Mouse (Mus musculus): Measurements from ENCODE around the gene Ipcef1. TPM values are rescaled to one million over a fixed set of nuclear protein-coding genes. Genes with fewer than 3 reads are reported as not detected.

Ipcef1 gene
- polyA plus RNA-seq, 1 experiment from 2014 or later: 0.48 TPM

- H3K27me3 ChIP-seq (ENCODE audit: low read depth, poor library complexity, severe bottlenecking): no peaks in the 10 kb centered on the region
- H3K4me3 ChIP-seq: no peak overlapping the region
- no peak overlapping the region for H3K27ac ChIP-seq (replicated peaks)
- no peaks in the 10 kb centered on the region for H3K36me3 ChIP-seq
- peaks cover 5% of the 10 kb centered on the region for H3K4me1 ChIP-seq
- WGBS: 81% methylated on average over 2 of the region's 2 CpGs
- DNase-seq (ENCODE audit: low spot score): no peak
- no peaks in the 10 kb centered on the region for H3K9me3 ChIP-seq (replicated peaks)
These were observed 69.5 kb downstream of the Ipcef1 start for GRCm38 (mm10) chr10:6982751-6983151.

GRCm38 (mm10) chr10:6980236-6980635, 72.0 kb downstream of the Ipcef1 start:
- Histone ChIP-seq H3K27me3 (ENCODE audit: low read depth, poor library complexity, severe bottlenecking) (no peaks in the 10 kb centered on the region), H3K4me3 (0 out of 2 replicates have a peak overlapping the region, but pooled peaks have one; percentile 11), H3K4me1 (peaks cover 5% of the 10 kb centered on the region), H3K36me3 (no peaks in the 10 kb centered on the region), H3K9me3 (replicated peaks) (no peaks in the 10 kb centered on the region), H3K27ac (replicated peaks) (no peak overlapping the region)
- DNase-seq (ENCODE audit: low spot score): no peak
- 38% methylated on average over 6 of the region's 6 CpGs for WGBS

- Histone ChIP-seq H3K4me3 (no peak overlapping the region), H3K27ac (replicated peaks) (no peak overlapping the region), H3K9me3 (replicated peaks) (no peaks in the 10 kb centered on the region), H3K27me3 (ENCODE audit: low read depth, poor library complexity, severe bottlenecking) (no peaks in the 10 kb centered on the region), H3K36me3 (no peaks in the 10 kb centered on the region), H3K4me1 (peaks cover 5% of the 10 kb centered on the region)
- 66% methylated on average over 8 of the region's 8 CpGs for WGBS
- no peak for DNase-seq (ENCODE audit: low spot score)
These were observed 72.5 kb downstream of the Ipcef1 start for GRCm38 (mm10) chr10:6979789-6980188.

GRCm38 (mm10) chr10:6979216-6979615, 73.1 kb downstream of the Ipcef1 start:
- Histone ChIP-seq H3K4me1 (peaks cover 5% of the 10 kb centered on the region), H3K4me3 (no peak overlapping the region), H3K9me3 (replicated peaks) (no peaks in the 10 kb centered on the region), H3K36me3 (no peaks in the 10 kb centered on the region), H3K27me3 (ENCODE audit: low read depth, poor library complexity, severe bottlenecking) (no peaks in the 10 kb centered on the region), H3K27ac (replicated peaks) (no peak overlapping the region)
- DNase-seq (ENCODE audit: low spot score): no peak
- 79% methylated on average over 7 of the region's 7 CpGs for WGBS

GRCm38 (mm10) chr10:6978733-6979132, 73.5 kb downstream of the Ipcef1 start:
- WGBS: 84% methylated on average over 1 of the region's 1 CpGs
- Histone ChIP-seq H3K27me3 (ENCODE audit: low read depth, poor library complexity, severe bottlenecking) (no peaks in the 10 kb centered on the region), H3K4me3 (no peak overlapping the region), H3K36me3 (no peaks in the 10 kb centered on the region), H3K27ac (replicated peaks) (no peak overlapping the region), H3K4me1 (peaks cover 5% of the 10 kb centered on the region), H3K9me3 (replicated peaks) (no peaks in the 10 kb centered on the region)
- no peak for DNase-seq (ENCODE audit: low spot score)

GRCm38 (mm10) chr10:6977843-6978242, 74.4 kb downstream of the Ipcef1 start:
- WGBS: 84% methylated on average over 2 of the region's 2 CpGs
- Histone ChIP-seq H3K4me1 (peaks cover 5% of the 10 kb centered on the region), H3K27ac (replicated peaks) (no peak overlapping the region), H3K27me3 (ENCODE audit: low read depth, poor library complexity, severe bottlenecking) (no peaks in the 10 kb centered on the region), H3K36me3 (no peaks in the 10 kb centered on the region), H3K9me3 (replicated peaks) (no peaks in the 10 kb centered on the region), H3K4me3 (no peak overlapping the region)
- no peak for DNase-seq (ENCODE audit: low spot score)

GRCm38 (mm10) chr10:6968334-6968733, 83.9 kb downstream of the Ipcef1 start:
- H3K27ac ChIP-seq (replicated peaks): no peak overlapping the region
- DNase-seq (ENCODE audit: low spot score): no peak
- no peaks in the 10 kb centered on the region for H3K27me3 ChIP-seq (ENCODE audit: low read depth, poor library complexity, severe bottlenecking)
- no peaks in the 10 kb centered on the region for H3K4me1 ChIP-seq
- H3K36me3 ChIP-seq: no peaks in the 10 kb centered on the region
- no peaks in the 10 kb centered on the region for H3K9me3 ChIP-seq (replicated peaks)
- 88% methylated on average over 1 of the region's 1 CpGs for WGBS
- H3K4me3 ChIP-seq: no peak overlapping the region

GRCm38 (mm10) chr10:6967588-6968242, 84.6 kb downstream of the Ipcef1 start:
- 88% methylated on average over 8 of the region's 8 CpGs for WGBS

GRCm38 (mm10) chr10:6958791-6959190, 93.5 kb downstream of the Ipcef1 start:
- Histone ChIP-seq H3K27ac (replicated peaks) (no peak overlapping the region), H3K9me3 (replicated peaks) (no peaks in the 10 kb centered on the region), H3K4me1 (no peaks in the 10 kb centered on the region), H3K27me3 (ENCODE audit: low read depth, poor library complexity, severe bottlenecking) (no peaks in the 10 kb centered on the region), H3K36me3 (no peaks in the 10 kb centered on the region), H3K4me3 (no peak overlapping the region)
- no peak for DNase-seq (ENCODE audit: low spot score)
- WGBS: 79% methylated on average over 5 of the region's 5 CpGs

More at GRCm38 (mm10) chr10:6967588-6968242, 84.6 kb downstream of the Ipcef1 start:
- Histone ChIP-seq H3K4me1 (no peaks in the 10 kb centered on the region), H3K9me3 (replicated peaks) (no peaks in the 10 kb centered on the region), H3K4me3 (no peak overlapping the region), H3K27ac (replicated peaks) (no peak overlapping the region), H3K27me3 (ENCODE audit: low read depth, poor library complexity, severe bottlenecking) (no peaks in the 10 kb centered on the region), H3K36me3 (no peaks in the 10 kb centered on the region)
- no peak for DNase-seq (ENCODE audit: low spot score)

GRCm38 (mm10) chr10:6956357-6956756, 95.9 kb downstream of the Ipcef1 start:
- Histone ChIP-seq H3K27me3 (ENCODE audit: low read depth, poor library complexity, severe bottlenecking) (no peaks in the 10 kb centered on the region), H3K9me3 (replicated peaks) (no peaks in the 10 kb centered on the region), H3K4me3 (no peak overlapping the region), H3K27ac (replicated peaks) (no peak overlapping the region), H3K36me3 (no peaks in the 10 kb centered on the region), H3K4me1 (no peaks in the 10 kb centered on the region)
- 92% methylated on average over 2 of the region's 2 CpGs for WGBS
- no peak for DNase-seq (ENCODE audit: low spot score)

- H3K4me1 ChIP-seq: no peaks in the 10 kb centered on the region
- no peak overlapping the region for H3K4me3 ChIP-seq
- no peak overlapping the region for H3K27ac ChIP-seq (replicated peaks)
- H3K27me3 ChIP-seq (ENCODE audit: low read depth, poor library complexity, severe bottlenecking): no peaks in the 10 kb centered on the region
- no peaks in the 10 kb centered on the region for H3K9me3 ChIP-seq (replicated peaks)
- H3K36me3 ChIP-seq: no peaks in the 10 kb centered on the region
- DNase-seq (ENCODE audit: low spot score): no peak
These were observed 97.7 kb downstream of the Ipcef1 start for GRCm38 (mm10) chr10:6954533-6954932.

GRCm38 (mm10) chr10:6953115-6953514, 99.2 kb downstream of the Ipcef1 start:
- Histone ChIP-seq H3K27ac (replicated peaks) (no peak overlapping the region), H3K9me3 (replicated peaks) (no peaks in the 10 kb centered on the region), H3K36me3 (no peaks in the 10 kb centered on the region), H3K4me3 (no peak overlapping the region), H3K27me3 (ENCODE audit: low read depth, poor library complexity, severe bottlenecking) (no peaks in the 10 kb centered on the region), H3K4me1 (no peaks in the 10 kb centered on the region)
- no peak for DNase-seq (ENCODE audit: low spot score)
- 69% methylated on average over 1 of the region's 1 CpGs for WGBS

GRCm38 (mm10) chr10:6936671-6937425, 115.4 kb downstream of the Ipcef1 start:
- no peak overlapping the region for H3K27ac ChIP-seq (replicated peaks)
- H3K9me3 ChIP-seq (replicated peaks): no peaks in the 10 kb centered on the region
- WGBS: 88% methylated on average over 4 of the region's 4 CpGs
- no peaks in the 10 kb centered on the region for H3K36me3 ChIP-seq
- DNase-seq (ENCODE audit: low spot score): no peak
- no peak overlapping the region for H3K4me3 ChIP-seq
- H3K4me1 ChIP-seq: no peaks in the 10 kb centered on the region
- no peaks in the 10 kb centered on the region for H3K27me3 ChIP-seq (ENCODE audit: low read depth, poor library complexity, severe bottlenecking)
